8 mouse cellular contexts compared by ENCODE assay signal in genomic region chr12:85571312-85571711, GRCm38 (mm10). TPM values are rescaled to one million over a fixed set of nuclear protein-coding genes. Genes with fewer than 3 reads are reported as not detected.
DNase-seq lines count a peak whose midpoint lies in the region; ATAC-seq and TF ChIP-seq lines count a peak whose summit lies in the region.

No protein-coding gene starts in this region.

- H3K4me3 ChIP-seq in heart, embryonic 12.5 days = no peak overlapping the region
- peak overlapping the region; percentile 40 to 53 (median 49) for H3K4me3 ChIP-seq in CH12.LX (replicated peaks in 1 of 3; ENCODE audit: low read depth in 2 of 3, low read length in 2 of 3, poor library complexity in 1 of 3)

- H3K4me2 ChIP-seq in heart, embryonic 12.5 days = no peak overlapping the region
- peak overlapping the region; percentile 21 for H3K4me2 ChIP-seq in CH12.LX (ENCODE audit: insufficient read depth, low read depth, poor library complexity, severe bottlenecking)

- no peak for TF ChIP-seq CTCF in CH12.LX (conservative IDR thresholded peaks at IDR 0.05 in 1 of 2, IDR thresholded peaks at IDR 0.05 in 1 of 2; ENCODE audit: low read depth in 2 of 2, low read length in 2 of 2)

- no peak; the same call in 1 of the 2 replicates for TF ChIP-seq RAD21 in CH12.LX (IDR thresholded peaks at IDR 0.05; ENCODE audit: low read depth, low read length)

- no peak overlapping the region for H3K27ac ChIP-seq in heart, embryonic 12.5 days (ENCODE audit: poor library complexity, severe bottlenecking)
- no peak overlapping the region for H3K27ac ChIP-seq in CH12.LX (ENCODE audit: insufficient read depth, low read depth)

- H3K27me3 ChIP-seq in heart, embryonic 12.5 days (replicated peaks) = no peaks in the 10 kb centered on the region
- no peaks in the 10 kb centered on the region for H3K27me3 ChIP-seq in CH12.LX (replicated peaks)

- H3K4me1 ChIP-seq in heart, embryonic 12.5 days (replicated peaks) = peaks cover 33% of the 10 kb centered on the region
- H3K4me1 ChIP-seq in CH12.LX (ENCODE audit: control insufficient read depth in 1 of 2, insufficient read depth in 2 of 2) = peaks cover 31 to 74% of the 10 kb centered on the region in 2 experiments

- TF ChIP-seq EP300 in CH12.LX (IDR thresholded peaks at IDR 0.05; ENCODE audit: low read length) = peak; percentile 78

- dilution Hi-C loops in CH12.LX (cut with MboI; ENCODE audit: extremely low pct_ligation_motif_present, extremely low pct_unique_long_range_greater_than_20kb, low sequenced_read_pairs) = no loop called here

- in situ Hi-C loops in CH12.LX (cut with MboI; ENCODE audit: low pct_ligation_motif_present, low pct_unique_long_range_greater_than_20kb, low sequenced_read_pairs) = no loop called here

- no peaks in the 10 kb centered on the region for H3K79me2 ChIP-seq in CH12.LX (replicated peaks; ENCODE audit: control insufficient read depth, extremely low read depth, insufficient read depth, poor library complexity, severe bottlenecking)

- intact Hi-C loops in heart, postnatal 14 days (cut with DNase I) = no loop called here

- no peaks in the 10 kb centered on the region for H3K9me3 ChIP-seq in heart, embryonic 12.5 days (replicated peaks)
- no peaks in the 10 kb centered on the region for H3K9me3 ChIP-seq in CH12.LX (replicated peaks; ENCODE audit: low read length)

- no peak overlapping the region for H3K9ac ChIP-seq in heart, embryonic 12.5 days
- H3K9ac ChIP-seq in CH12.LX (ENCODE audit: insufficient read depth, low read depth) = peak overlapping the region; percentile 24

- no peak for TF ChIP-seq POLR2A in CH12.LX (IDR thresholded peaks at IDR 0.05; ENCODE audit: low read depth, low read length)

- DNase-seq in heart, adult 18-20 months = peak; percentile 52 to 53
- DNase-seq in CH12.LX (ENCODE audit: extremely low read depth) = peak; percentile 91
- DNase-seq in cerebellum, postnatal 36 days = peak; percentile 45 to 53
- DNase-seq in heart, postnatal 14 days = peak; percentile 34 to 50
- peak; percentile 22 for DNase-seq in lung, postnatal 25 days (ENCODE audit: low spot score)
- peak; percentile 83 for DNase-seq in thymus, postnatal 14 days

- 71% methylated on average over 11 of the region's 11 CpGs for WGBS in heart, embryonic 12.5 days

- no peak for ATAC-seq in heart, embryonic 12.5 days (ENCODE audit: insufficient number of reproducible peaks, low FRiP score)
- ATAC-seq in monocyte, adult 5-6 weeks (replicated peaks; ENCODE audit: insufficient number of reproducible peaks, low FRiP score, low TSS enrichment, poor library complexity, severe bottlenecking) = no peak

- H3K36me3 ChIP-seq in heart, embryonic 12.5 days = no peaks in the 10 kb centered on the region
- no peaks in the 10 kb centered on the region for H3K36me3 ChIP-seq in CH12.LX (replicated peaks in 1 of 2; ENCODE audit: control insufficient read depth in 1 of 2, insufficient read depth in 1 of 2, low read length in 1 of 2)

TF ChIP-seq in CH12.LX, 34 proteins besides CTCF, POLR2A, EP300 and RAD21:
- TF ChIP-seq TCF12 (IDR thresholded peaks at IDR 0.05; ENCODE audit: low read depth, low read length) (peak; percentile 96), TBP (conservative IDR thresholded peaks at IDR 0.05; ENCODE audit: low read depth, low read length) (0 out of 2 replicates have a peak, but pooled peaks have one; percentile 15), MEF2A (IDR thresholded peaks at IDR 0.05; ENCODE audit: borderline replicate concordance, low read depth, low read length) (0 out of 2 replicates have a peak, but pooled peaks have one; percentile 23), CHD2 (IDR thresholded peaks at IDR 0.05; ENCODE audit: low read length) (peak; percentile 77), RCOR1 (conservative IDR thresholded peaks at IDR 0.05; ENCODE audit: low read depth, low read length) (no peak), POLR2AphosphoS2 (IDR thresholded peaks at IDR 0.05; ENCODE audit: low read depth, low read length) (no peak), BHLHE40 (IDR thresholded peaks at IDR 0.05; ENCODE audit: low read depth, low read length) (peak; percentile 93), MXI1 (IDR thresholded peaks at IDR 0.05; ENCODE audit: low read depth, low read length) (0 out of 2 replicates have a peak, but pooled peaks have one; percentile 8), E2F4 (IDR thresholded peaks at IDR 0.05; ENCODE audit: insufficient replicate concordance, low read depth, low read length) (no peak), JUND (conservative IDR thresholded peaks at IDR 0.05; ENCODE audit: low read depth, low read length) (peak; percentile 30; the same call in 1 of the 2 replicates), MAFK (IDR thresholded peaks at IDR 0.05; ENCODE audit: insufficient replicate concordance, low read length) (peak; percentile 53; the same call in 1 of the 2 replicates), ETS1 (conservative IDR thresholded peaks at IDR 0.05; ENCODE audit: low read depth, low read length) (peak; percentile 98), MAZ (IDR thresholded peaks at IDR 0.05; ENCODE audit: low read depth, low read length) (peak; percentile 62; the same call in 1 of the 2 replicates), SIN3A (IDR thresholded peaks at IDR 0.05; ENCODE audit: low read length) (0 out of 2 replicates have a peak, but pooled peaks have one; percentile 40), IRF4 (IDR thresholded peaks at IDR 0.05; ENCODE audit: low read depth, low read length) (peak; percentile 79)

RNA-seq across cellular contexts. Expression of gene Jdp2, which starts 27.5 kb away (rescaled TPM):
- 10 to 100 TPM; 14.8 to 16.5 TPM for total RNA-seq in heart, adult 18-20 months (2021)
- 0.56 and 0.90 TPM in 2 replicates for polyA plus RNA-seq in heart, embryonic 12.5 days (2016; fragmentation: Nextera tagmentation; extraction: Ambion mirVana)
- 86.5 and 88.9 TPM in 2 replicates for total RNA-seq in CH12.LX (2012; rRNA removed)
- total RNA-seq in CH12.LX (2014; rRNA removed) = 64.7 and 67.3 TPM in 2 replicates
- 104 and 114 TPM in 2 replicates for polyA plus RNA-seq in CH12.LX (2012; ENCODE audit: insufficient read length, low read depth)
- total RNA-seq in heart, postnatal 14 days (2021) = 10 to 100 TPM; 15.6 to 20.0 TPM
- 28.2 to 43.6 TPM (median 32.9 TPM) in 3 replicates for total RNA-seq in monocyte, adult 5-6 weeks (2017)

Comparison
In these comparisons a context has a peak if more than half of its experiments do, and no peak if none do; other contexts are left out.
1. DNase-seq: peak in every context shown above with its lines; median percentile 91 in CH12.LX; 83 in thymus, postnatal 14 days; 52 in heart, adult 18-20 months; 49 in cerebellum, postnatal 36 days; 42 in heart, postnatal 14 days; 22 in lung, postnatal 25 days.